Mouse (Mus musculus): ENCODE data around the gene Pik3c2a. TPM values are rescaled to one million over a fixed set of nuclear protein-coding genes. Genes with fewer than 3 reads are reported as not detected.
"Not testable (repeated sequence)": the region's sequence is repeated elsewhere in the genome, so short reads cannot be mapped to it uniquely, and the experiment has no call there.

Gene Pik3c2a
- total RNA-seq, 4 experiments from 2014 or later = 28.0 to 31.7 (median 29.5) TPM

DNA sequence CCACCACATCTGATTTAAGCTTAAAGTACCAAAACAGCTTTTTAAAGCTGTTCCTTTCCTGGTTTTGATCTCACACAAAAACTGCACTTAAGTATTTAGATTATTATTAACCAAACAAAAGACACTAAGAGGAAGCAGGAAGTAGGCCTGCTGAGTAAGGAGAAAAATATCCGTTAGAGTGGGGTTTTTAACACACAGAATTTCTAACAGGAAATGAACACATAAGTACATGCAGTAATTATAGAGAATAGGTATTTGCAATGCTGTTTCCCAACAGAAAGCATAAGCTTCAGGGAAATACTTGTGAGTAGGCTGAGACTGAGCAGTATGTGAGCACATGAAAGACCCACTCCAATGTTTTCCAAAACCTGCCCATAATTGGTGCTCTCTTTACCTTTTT lies 33.8 kb downstream of the Pik3c2a start:
- no peak for DNase-seq (ENCODE audit: low spot score in 2 of 2)

DNA sequence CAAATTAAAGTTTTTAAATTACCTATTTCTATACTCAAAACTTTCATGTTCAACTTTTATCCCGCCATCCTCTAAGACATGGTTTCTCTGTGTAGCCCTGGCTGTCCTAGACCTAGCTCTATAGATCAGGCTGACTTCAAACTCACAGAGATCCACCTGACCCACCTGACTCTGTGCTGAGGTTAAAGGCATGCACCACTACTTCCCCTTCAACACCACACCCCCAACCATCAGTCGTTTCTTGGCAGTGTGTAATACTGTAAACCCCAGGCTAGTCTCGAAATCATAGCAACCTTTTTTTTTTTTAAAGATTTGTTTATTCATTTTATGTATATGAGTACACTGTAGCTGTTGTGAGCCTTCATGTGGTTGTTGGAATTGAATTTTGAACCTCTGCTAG lies 50.9 kb downstream of the Pik3c2a start:
- DNase-seq (ENCODE audit: low spot score in 2 of 2) = no peak

DNA sequence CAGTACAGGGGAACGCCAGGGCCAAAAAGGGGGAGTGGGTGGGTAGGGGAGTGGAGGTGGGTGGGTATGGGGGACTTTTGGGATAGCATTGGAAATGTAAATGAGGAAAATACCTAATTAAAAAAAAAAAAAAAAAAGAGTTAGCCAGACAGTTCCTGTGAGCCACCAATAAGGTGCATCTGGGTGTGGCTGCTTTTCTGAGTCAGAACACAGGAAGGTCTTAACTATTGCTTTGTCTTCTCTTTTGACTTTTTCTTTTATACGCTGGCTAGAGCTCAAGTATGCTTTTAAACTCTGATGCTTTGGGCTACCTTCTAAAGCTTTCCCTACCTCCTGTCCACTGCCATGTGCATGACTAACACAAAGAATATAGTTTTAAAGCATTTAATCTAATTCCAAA lies 55.9 kb downstream of the Pik3c2a start:
- DNase-seq (ENCODE audit: low spot score in 2 of 2) = not testable (repeated sequence)

DNA sequence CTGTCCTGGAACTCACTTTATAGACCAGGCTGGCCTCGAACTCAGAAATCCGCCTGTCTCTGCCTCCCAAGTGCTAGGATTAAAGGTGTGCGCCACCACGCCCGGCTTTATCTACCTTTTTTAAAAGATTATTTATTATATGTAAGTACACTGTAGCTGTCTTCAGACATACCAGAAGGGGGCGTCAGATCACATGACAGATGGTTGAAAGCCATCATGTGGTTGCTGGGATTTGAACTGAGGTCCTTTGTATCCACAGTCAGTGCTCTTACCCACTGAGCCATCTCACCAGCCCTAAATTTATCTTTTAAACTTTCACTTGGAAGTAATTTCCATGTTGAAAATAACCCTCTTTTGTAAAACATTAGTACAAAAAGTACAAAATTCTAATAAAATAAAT lies 64.1 kb downstream of the Pik3c2a start:
- DNase-seq (ENCODE audit: low spot score in 2 of 2) = not testable (repeated sequence)

DNA sequence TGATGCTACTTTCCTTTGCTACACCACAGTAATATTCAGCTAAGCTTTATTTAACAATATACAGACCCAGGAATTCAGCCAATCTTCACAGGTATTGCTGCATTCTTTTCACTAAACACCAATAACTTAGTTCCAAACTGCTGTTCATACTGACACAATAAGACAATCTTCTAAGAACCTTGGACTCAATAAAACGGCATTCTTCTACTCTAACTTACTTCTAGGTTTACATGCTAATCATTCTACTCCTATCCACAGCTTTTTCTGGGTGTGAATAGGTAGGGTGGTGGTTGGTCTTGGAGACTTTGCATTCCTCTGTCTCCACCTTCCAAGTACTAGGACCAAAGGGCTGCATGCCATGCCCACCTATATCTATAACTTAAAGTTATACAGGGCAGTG lies 69.0 kb downstream of the Pik3c2a start:
- no peak for DNase-seq (ENCODE audit: low spot score in 2 of 2)

DNA sequence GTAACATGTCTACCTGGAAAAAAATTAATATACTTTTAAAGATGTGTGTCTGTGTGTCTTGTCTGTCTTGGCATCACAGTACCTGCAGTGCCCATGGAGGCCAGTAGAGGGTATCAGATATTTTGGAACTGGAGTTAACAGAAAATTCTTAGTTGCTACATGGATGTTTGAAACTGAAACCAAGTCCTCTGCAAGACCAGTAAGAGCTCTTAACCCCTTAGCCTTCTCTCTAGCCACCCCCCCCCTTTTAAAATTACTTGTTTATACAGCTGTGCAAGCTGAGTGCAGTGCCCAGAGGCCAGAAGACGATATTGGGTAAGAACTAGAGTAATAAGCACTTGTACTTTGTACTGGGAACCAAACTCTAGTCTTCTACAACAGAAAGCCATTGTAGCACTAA lies 107.0 kb downstream of the Pik3c2a start:
- peak in 1 of 2 experiments; percentile 24 for DNase-seq (ENCODE audit: low spot score in 2 of 2)

DNA sequence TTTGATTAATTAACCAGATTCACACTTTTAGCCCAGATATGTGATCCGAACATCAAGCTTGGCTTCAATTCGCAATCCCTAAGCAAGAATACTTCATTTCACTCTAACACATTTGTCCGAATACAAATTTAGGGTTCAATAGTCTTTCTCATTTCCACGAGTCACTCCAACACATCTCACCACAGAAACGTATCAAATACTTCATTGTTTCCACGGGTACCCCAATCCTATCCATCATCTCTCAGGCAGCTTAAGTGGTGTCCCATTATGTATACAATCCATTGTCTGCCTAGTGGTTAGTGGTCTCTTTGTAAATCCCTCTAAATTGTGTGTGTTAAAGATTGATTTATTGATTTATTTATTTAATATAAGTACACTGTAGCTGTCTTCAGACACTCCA lies 108.1 kb downstream of the Pik3c2a start:
- no peak for DNase-seq (ENCODE audit: low spot score in 2 of 2)

DNA sequence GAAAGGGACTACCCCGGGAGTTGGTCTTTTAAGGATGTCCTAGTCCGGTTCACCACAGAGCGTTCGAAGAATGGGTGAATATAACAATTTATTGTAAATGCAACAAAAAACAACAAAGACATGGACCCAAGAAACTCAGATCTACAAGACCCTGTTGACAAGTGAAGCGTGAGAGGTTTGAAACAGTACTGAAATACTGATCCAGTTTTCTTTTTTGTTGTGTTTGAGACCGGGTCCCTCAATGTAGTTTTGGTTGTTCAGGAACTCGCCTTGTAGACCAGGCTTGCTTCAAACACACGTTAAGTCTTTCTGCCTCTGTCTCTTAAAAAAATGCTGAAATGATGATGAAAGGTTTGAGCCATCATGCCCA lies 108.6 kb downstream of the Pik3c2a start:
- DNase-seq (ENCODE audit: low spot score in 2 of 2) = no peak

DNA sequence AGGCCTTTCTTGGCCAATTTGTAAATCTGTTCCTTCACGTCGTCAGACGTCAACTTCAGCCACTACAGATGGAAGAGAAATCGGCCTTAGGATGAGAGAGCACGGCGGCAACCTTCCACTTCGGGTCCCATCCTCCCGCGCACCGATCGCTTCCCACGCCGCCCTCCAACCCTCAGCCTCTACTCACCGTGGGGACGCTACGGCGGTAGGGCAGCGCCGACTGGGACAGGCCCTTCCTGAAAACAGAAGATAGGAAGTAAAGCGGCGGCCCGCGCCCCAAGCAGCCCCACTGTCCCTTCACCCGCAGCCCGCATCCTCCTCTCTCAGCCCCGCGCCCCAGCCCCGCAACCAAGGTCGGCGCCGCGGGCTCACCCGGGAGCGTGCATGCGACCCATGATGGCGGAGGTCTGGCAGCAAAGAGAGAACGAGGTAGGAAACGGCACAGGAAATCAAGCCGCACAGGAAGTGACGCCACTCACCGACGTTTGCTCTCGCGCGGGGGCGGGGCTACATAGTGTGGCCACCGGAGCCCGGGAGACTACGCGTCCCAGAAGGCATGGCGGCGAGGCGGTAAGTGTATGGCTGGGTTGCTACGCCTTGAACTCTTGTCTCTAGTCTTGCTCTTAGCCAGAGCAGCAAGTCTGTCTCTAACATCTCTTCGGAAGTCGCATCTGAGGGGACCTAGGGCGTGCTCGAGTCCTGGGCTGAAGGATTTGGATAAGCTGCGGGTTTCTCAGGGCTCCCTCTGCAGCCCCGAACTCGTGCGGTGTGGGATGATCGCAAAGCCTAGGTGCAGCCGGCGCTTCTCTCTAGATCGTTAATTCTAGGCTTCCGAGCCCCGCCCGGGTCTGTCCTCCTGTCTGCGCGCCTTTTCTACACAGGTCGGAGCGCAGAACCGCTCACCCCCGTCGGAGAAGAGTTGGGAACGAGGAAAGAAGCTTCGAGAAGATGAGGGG lies 109.3 kb downstream of the Pik3c2a start, which contains the start of gene Rps13:
Rps13 (minus strand) TSS at position 483 of the 956 bp plus-strand sequence.
- DNase-seq (ENCODE audit: low spot score in 2 of 2) = peak; percentile 95 to 97

DNA sequence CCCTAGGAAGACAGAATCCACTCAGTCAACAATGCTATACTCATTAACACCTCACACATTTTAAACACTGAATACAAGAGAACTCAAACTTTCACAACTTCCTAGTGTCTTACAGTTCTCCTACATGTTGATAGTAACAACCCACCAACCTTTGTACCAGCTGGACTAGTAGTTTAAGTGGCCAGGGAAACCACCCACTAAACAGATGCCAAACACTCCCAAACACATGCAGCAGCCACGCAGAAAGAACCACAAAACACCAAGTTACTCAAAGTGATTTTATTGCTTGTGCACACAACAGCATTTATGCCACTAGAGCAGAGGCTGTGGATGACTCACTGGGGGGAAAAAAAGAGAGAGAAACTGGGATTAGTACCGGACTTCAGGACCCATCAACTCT lies 112.0 kb downstream of the Pik3c2a start:
- DNase-seq (ENCODE audit: low spot score in 2 of 2) = peak in 1 of 2 experiments; percentile 49

DNA sequence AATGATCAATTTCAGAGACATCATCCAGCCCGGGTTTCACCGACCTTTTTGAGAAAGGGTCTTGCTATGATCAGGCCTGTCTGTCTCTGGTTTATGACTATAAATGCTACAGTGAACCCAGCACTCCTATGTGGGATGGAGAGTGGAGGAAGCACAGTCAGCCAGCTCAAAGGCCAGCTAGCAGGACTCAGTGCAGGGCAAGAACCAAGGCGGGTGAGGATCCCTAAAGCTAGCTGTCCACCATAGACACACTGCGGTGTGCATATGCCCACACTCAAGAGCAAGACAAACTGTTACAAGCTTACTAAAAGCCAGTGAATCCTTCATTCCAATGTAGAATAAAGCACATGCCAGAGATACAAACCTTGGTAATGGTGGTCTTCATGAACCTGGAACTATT lies 113.4 kb downstream of the Pik3c2a start:
- no peak for DNase-seq (ENCODE audit: low spot score in 2 of 2)

DNA sequence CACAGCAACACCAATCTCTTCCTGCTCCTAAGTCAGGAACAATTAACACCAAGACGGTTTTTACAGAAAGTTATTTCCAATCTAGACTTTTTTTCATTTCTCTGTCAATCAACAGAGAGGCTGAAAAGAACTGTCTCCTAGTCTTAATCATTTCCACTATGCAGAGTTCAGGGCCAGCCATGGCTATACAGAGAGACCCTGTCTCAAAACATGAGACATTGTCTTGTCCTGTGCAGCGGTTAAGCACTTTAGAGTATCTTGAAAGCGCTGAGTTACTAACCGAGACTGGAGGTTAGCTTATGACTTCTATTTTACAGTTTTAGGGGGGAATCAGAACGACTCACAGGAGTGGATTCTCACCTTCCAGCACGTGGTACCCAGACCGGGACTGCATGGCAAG lies 114.5 kb downstream of the Pik3c2a start:
- DNase-seq (ENCODE audit: low spot score in 2 of 2) = no peak

DNA sequence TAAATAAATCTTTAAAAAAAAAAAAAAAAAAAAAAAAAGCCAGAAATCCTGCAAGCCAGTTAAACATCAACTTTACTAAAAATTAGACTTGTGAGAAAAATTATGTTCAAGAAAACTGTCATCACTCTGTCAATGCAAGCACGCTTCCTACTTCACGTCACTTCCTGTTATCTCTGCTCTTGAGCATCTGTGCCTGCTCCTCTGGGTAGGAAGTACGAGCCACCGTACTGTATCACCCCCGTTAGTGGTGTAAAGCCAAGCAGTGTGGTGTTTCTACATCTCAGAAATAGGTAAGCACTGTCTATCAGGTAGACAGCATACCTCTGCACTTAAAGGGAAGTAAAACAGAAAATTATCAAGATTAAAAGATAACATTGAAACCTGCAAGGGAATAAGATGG lies 115.3 kb downstream of the Pik3c2a start:
- no peak for DNase-seq (ENCODE audit: low spot score in 2 of 2)

DNA sequence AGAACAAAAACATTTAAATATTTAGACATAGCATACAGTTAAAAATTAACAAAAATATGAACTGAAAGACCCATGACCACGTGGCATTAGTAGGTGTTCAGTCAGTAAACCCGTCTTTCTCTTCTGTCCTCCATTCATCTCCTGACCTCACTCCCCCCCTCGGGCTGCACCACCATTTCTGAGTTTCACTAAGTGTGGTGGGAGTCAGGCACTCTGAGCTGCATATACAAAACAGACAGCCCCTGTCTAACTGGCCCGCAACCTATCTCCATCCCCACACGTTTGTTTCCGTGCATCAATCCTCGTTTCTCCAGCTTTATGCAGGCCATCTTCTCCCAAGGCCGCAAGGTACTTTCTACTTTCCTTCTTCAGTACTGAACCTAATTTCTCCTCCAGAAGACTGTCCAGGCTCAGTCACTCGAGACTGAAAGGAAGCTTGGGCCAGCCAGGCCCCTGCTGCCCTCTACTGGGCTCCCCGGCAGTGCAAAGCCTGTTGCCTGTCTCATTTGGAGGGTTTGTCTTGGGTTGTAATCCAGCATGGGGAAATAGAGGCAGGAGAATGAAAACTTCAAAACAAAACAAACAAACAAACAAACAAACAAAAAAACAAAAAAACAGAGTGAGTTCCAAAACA lies 119.8 kb downstream of the Pik3c2a start:
- DNase-seq (ENCODE audit: low spot score in 2 of 2) = peak in 1 of 2 experiments; percentile 37

DNA sequence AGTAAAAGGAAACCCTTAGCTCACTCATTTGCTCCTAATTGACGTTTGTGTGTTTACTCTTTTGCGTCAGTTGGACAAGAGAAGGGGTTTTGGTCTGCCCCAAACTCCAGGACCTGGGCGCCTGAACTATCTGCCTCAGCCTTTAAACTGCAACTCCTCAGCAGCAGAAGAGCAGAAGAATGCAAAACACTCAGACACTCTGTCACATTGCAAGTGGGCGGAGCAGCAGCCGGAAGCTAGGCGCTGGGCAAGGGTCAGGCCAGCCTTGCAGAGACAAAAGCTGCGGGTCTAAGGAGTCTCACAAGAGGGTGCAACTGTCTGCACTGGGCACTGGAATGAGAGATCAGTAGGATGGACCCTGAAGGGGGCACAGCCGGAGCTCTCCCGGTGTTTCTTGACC lies 133.8 kb downstream of the Pik3c2a start:
- no peak for DNase-seq (ENCODE audit: low spot score in 2 of 2)

DNA sequence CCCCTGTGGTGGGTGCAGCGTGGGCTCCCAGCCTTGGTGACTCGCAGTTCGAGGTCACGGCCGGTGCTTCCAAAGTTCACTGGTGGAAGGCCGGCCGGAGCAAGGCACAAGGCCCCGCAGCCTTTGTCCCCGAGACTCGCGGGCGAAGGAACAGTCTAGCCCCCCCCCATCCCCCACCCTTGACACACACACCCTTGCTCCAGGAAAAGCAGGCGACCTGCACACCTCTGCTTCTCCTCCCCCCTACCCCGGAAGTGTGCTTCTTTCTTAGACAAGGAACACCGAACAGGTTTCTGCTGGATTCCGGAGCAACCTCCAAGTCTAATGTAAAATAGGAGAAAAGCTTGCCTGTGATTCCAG lies 134.6 kb downstream of the Pik3c2a start:
- no peak for DNase-seq (ENCODE audit: low spot score in 2 of 2)

DNA sequence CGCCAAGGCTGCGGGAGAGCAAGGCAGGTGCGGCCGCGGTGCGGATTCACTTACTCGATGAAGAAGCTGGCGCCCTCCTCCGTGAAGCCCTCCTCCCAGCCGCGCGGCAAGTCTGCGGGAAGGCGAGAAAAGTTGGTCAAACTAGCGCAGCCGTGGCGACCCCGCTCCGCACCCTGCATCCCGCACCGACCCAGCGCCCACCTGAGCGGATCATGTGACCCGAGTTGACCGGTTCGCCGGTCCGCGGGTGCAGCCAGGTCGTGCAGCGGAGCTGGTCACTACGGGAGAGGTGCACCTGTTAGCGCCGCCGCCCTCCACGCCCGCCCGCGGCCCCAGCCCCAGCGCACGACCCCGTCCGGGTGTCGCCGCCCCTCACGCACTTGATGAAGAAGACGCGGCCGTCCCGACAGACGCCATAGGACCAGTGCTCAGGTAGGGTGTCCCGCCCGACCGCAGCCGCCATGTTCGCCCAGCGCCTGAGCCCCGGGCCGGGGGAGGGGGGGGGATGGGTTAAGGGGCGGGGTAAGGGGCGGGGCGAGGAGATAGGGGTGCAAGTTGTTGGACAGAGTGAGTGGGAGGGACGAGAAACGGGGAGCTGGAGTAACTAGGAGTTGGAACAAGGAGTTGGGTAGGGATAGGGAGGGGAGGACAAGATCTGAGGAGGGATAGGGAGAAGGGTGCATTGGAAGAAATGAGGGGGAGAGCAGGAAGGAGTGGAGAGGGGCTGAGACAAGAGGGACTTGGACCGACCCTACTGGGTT lies 135.2 kb downstream of the Pik3c2a start, which contains the start of gene Plekha7:
Plekha7 (minus strand) TSS at position 506 of the 761 bp plus-strand sequence.
- no peak for DNase-seq (ENCODE audit: low spot score in 2 of 2)

DNA sequence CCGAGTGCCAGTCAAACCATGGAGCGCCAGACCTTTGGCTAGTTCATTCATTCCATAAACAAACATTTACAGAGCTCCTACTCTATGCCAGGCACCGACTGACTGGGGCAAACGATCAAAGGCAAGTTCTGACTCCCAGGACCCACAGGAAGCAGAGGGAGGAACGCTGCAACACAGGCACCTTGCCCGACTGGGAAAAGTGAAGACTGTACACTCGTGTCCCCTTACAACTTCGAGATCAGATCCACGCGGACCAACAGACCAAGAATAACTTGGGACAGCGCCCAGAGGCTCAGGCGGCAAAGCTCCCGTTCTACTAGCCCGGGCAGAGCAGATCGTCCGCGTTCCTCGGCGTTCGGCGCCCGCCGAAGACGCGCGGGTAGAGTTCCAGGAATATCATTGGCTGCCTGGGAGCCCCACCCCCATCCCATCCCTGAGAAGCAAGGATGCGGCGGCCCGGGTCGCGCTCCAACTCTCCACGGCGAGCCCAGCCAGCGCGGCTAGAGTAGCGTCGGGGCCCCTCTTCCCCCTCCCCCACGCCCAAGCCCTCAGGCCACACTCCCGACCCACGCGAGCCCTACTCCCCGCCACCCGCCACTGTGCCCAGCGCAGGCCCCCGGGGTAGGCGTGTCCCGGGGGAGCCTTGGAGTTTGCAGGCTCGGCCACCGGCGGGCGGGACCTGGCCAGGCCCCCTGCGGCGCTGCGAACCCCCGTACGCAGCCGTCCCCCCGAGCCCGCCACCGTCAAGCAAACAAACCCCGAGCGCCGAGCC lies 136.0 kb downstream of the Pik3c2a start:
- peak; percentile 8 to 36 for DNase-seq (ENCODE audit: low spot score in 2 of 2)

DNA sequence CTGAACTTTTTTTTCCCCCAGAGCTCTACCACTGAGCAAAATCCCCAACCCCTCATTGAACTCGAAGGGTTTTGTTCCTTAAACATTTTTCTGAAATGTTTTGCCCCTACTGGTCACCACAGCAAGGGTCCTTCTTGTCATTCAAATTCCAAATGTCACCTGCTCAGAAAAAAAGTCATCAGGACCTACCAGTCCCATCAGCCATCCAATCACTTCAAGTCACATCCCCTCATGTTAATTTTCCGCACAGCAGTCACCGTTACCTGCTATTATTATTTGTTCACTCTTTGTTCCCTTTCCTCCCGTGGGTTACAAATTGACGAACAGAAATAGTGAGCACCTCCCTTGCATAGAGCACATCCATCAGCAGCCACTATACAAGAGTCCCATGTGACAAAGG lies 136.6 kb downstream of the Pik3c2a start:
- no peak for DNase-seq (ENCODE audit: low spot score in 2 of 2)

DNA sequence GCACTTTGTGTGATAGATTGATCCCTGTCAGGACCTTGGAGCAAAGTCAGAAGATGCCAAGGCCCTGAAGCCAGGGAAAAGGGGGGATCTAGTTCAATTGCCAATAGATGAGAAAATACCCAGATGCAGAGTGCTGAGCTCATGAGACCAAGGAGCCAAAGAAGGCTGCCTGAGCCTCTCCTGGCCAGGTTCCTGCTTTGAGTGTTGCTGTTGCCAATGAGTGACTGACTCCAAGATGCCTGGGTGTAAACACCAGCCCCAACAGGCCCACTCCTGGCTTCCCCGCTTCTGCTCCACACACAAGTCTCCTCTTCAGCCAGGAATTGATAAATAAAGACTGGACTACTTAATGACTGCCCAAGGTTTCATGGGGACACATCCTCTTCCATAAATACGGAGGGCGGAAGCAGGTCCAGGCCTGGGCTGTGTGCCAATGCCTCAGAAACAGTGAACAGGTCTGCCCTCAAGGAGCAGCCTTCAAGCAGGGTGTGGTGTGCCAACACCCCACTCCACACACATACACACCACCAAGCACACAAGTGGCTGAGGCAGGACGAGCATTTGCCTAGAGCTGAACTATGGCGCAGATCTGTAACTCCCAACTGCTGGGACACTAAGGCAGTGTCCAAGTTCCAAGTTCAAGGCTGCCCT lies 141.5 kb downstream of the Pik3c2a start:
- no peak for DNase-seq (ENCODE audit: low spot score in 2 of 2)

DNA sequence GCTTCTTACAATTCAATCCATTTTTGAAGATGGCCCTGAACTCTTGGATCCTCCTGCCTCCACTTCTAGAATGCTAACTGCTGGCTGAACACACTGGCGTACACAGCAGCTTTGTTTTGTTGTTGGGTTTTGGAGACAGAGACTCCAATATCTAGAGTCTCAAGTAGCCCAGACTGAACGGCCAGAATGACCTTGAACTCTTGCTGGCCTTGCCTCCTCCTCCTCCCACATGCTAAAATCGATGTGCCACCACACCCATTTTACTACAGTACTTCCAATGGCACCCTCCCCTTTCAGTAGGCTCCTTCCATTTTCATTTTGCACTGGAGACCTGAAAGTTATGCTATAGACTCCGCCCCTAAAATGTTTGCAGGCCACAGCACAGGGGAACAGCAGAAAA lies 142.1 kb downstream of the Pik3c2a start:
- DNase-seq (ENCODE audit: low spot score in 2 of 2) = no peak

Data from left cerebral cortex, adult 8-10 months (tissue).